Mouse (Mus musculus): Measurements from ENCODE around the gene Camkv. TPM values are rescaled to one million over a fixed set of nuclear protein-coding genes. Genes with fewer than 3 reads are reported as not detected.
A peak's percentile ranks its signal among the peaks of the same experiment; 100 is the strongest.

The Camkv gene
- total and polyA plus RNA-seq, 3 experiments = not detected

GRCm38 (mm10) chr9:107949184-107949921 is 13.9 kb downstream of the Camkv start:
- peaks cover 46% of the 10 kb centered on the region for H3K27me3 ChIP-seq (replicated peaks)
- H3K79me2 ChIP-seq (replicated peaks; ENCODE audit: control insufficient read depth, extremely low read depth, insufficient read depth, poor library complexity, severe bottlenecking) = peaks cover 33% of the 10 kb centered on the region
- no peak overlapping the region for H3K27ac ChIP-seq (ENCODE audit: insufficient read depth, low read depth)
- H3K9me3 ChIP-seq (replicated peaks; ENCODE audit: low read length) = peaks cover 7% of the 10 kb centered on the region
- in situ Hi-C loops (cut with MboI; ENCODE audit: low pct_ligation_motif_present, low pct_unique_long_range_greater_than_20kb, low sequenced_read_pairs) = no loop called here
- no peak overlapping the region for H3K9ac ChIP-seq (ENCODE audit: insufficient read depth, low read depth)
- H3K4me1 ChIP-seq (ENCODE audit: control insufficient read depth in 1 of 2, insufficient read depth in 2 of 2) = peaks cover 13 to 47% of the 10 kb centered on the region in 2 experiments
- H3K4me2 ChIP-seq (ENCODE audit: insufficient read depth, low read depth, poor library complexity, severe bottlenecking) = no peak overlapping the region
- H3K36me3 ChIP-seq (replicated peaks in 1 of 2; ENCODE audit: control insufficient read depth in 1 of 2, insufficient read depth in 1 of 2, low read length in 1 of 2) = peaks cover 0 to 13% of the 10 kb centered on the region in 2 experiments
- TF ChIP-seq JUND (conservative IDR thresholded peaks at IDR 0.05; ENCODE audit: low read depth, low read length) = no peak
- 0 out of 2 replicates have a peak, but pooled peaks have one; percentile 36 for TF ChIP-seq TBP (conservative IDR thresholded peaks at IDR 0.05; ENCODE audit: low read depth, low read length)
- dilution Hi-C loops (cut with MboI; ENCODE audit: extremely low pct_ligation_motif_present, extremely low pct_unique_long_range_greater_than_20kb, low sequenced_read_pairs) = no loop called here
- DNase-seq (ENCODE audit: extremely low read depth) = peak; percentile 34
- H3K4me3 ChIP-seq (replicated peaks in 1 of 3; ENCODE audit: low read depth in 2 of 3, low read length in 2 of 3, poor library complexity in 1 of 3) = no peak overlapping the region

- peak within 1 kb of the TSS; percentile 86 to 95 (median 89) for H3K4me3 ChIP-seq (replicated peaks in 1 of 3; ENCODE audit: low read depth in 2 of 3, low read length in 2 of 3, poor library complexity in 1 of 3)
- peaks cover 7% of the 10 kb centered on the region for H3K9me3 ChIP-seq (replicated peaks; ENCODE audit: low read length)
- TF ChIP-seq ZC3H11A (IDR thresholded peaks at IDR 0.05; ENCODE audit: low read depth, low read length) = no peak
- TF ChIP-seq MAZ (IDR thresholded peaks at IDR 0.05; ENCODE audit: low read depth, low read length) = no peak
- no peak for TF ChIP-seq HCFC1 (IDR thresholded peaks at IDR 0.05; ENCODE audit: low read depth, low read length)
- TF ChIP-seq MEF2A (IDR thresholded peaks at IDR 0.05; ENCODE audit: borderline replicate concordance, low read depth, low read length) = no peak
- no peak for TF ChIP-seq POLR2A (IDR thresholded peaks at IDR 0.05; ENCODE audit: low read depth, low read length)
- no peak for TF ChIP-seq CHD1 (IDR thresholded peaks at IDR 0.05; ENCODE audit: low read depth, low read length)
- no peak for TF ChIP-seq KAT2A (IDR thresholded peaks at IDR 0.05; ENCODE audit: insufficient replicate concordance, low read length)
- no peak for TF ChIP-seq MXI1 (IDR thresholded peaks at IDR 0.05; ENCODE audit: low read depth, low read length)
- TF ChIP-seq ELF1 (IDR thresholded peaks at IDR 0.05; ENCODE audit: low read depth, low read length) = no peak
- TF ChIP-seq USF1 (IDR thresholded peaks at IDR 0.05; ENCODE audit: low read depth, low read length) = no peak
- TF ChIP-seq MAX (IDR thresholded peaks at IDR 0.05; ENCODE audit: low read length) = no peak
- TF ChIP-seq GABPA (IDR thresholded peaks at IDR 0.05; ENCODE audit: insufficient replicate concordance, low read depth, low read length) = no peak
- no peak for TF ChIP-seq ZMIZ1 (IDR thresholded peaks at IDR 0.05; ENCODE audit: low read depth, low read length)
- no peak for TF ChIP-seq UBTF (IDR thresholded peaks at IDR 0.05; ENCODE audit: low read depth, low read length)
- no peak for TF ChIP-seq BHLHE40 (IDR thresholded peaks at IDR 0.05; ENCODE audit: low read depth, low read length)
- peak within 1 kb of the TSS; percentile 89 for H3K4me2 ChIP-seq (ENCODE audit: insufficient read depth, low read depth, poor library complexity, severe bottlenecking)
- H3K4me1 ChIP-seq (ENCODE audit: control insufficient read depth in 1 of 2, insufficient read depth in 2 of 2) = peaks cover 13 to 47% of the 10 kb centered on the region in 2 experiments
- H3K27ac ChIP-seq (ENCODE audit: insufficient read depth, low read depth) = 0 out of 2 replicates have a peak within 1 kb of the TSS, but pooled peaks have one; percentile 12
- no peak for DNase-seq (ENCODE audit: extremely low read depth)
- in situ Hi-C loops (cut with MboI; ENCODE audit: low pct_ligation_motif_present, low pct_unique_long_range_greater_than_20kb, low sequenced_read_pairs) (no loop called here), dilution Hi-C loops (cut with MboI; ENCODE audit: extremely low pct_ligation_motif_present, extremely low pct_unique_long_range_greater_than_20kb, low sequenced_read_pairs) (no loop called here)
- peaks cover 42% of the 10 kb centered on the region for H3K27me3 ChIP-seq (replicated peaks)
- H3K36me3 ChIP-seq (replicated peaks in 1 of 2; ENCODE audit: control insufficient read depth in 1 of 2, insufficient read depth in 1 of 2, low read length in 1 of 2) = peaks cover 0 to 16% of the 10 kb centered on the region in 2 experiments
- H3K9ac ChIP-seq (ENCODE audit: insufficient read depth, low read depth) = peak within 1 kb of the TSS; percentile 42
- peaks cover 33% of the 10 kb centered on the region for H3K79me2 ChIP-seq (replicated peaks; ENCODE audit: control insufficient read depth, extremely low read depth, insufficient read depth, poor library complexity, severe bottlenecking)
Observed at GRCm38 (mm10) chr9:107949922-107950235, 14.4 kb downstream of the Camkv start, which contains the start of gene Traip. Gene Traip, plus strand, starts transcription at chr9:107950136.

Measured in CH12.LX (cell line).